Mouse (Mus musculus): ENCODE results near the gene Nos1ap. TPM values are rescaled to one million over a fixed set of nuclear protein-coding genes. Genes with fewer than 3 reads are reported as not detected.

Nos1ap gene
- polyA plus RNA-seq, 1 experiment from 2014 or later, result 6.8 TPM

DNA sequence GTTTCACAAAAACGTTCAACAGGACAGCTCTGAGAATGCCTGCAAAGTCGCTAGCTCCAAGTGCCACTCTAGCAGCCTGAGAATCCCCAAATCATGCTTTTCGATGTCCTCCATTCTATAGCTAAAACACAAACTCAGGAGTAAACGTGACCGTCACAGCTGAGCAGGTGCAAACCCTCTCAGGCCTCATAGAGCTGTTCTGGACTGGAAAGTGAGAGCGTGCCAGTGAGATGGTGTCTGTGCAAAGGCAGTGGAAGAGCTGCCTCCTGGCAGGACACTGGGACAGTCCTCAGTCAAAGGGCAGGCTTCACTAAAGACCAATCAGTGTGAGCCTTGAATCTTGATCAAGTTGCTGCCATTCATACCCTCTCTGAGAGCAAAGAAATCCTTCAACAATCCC is 160.0 kb downstream of the Nos1ap start:
- DNase-seq (ENCODE audit: low spot score) (no peak), ATAC-seq (ENCODE audit: low FRiP score, low TSS enrichment) (no peak)
- H3K9me3 ChIP-seq (ENCODE audit: control insufficient read depth, low read length), result no peaks in the 10 kb centered on the region
- H3K36me3 ChIP-seq (ENCODE audit: control insufficient read depth, insufficient read depth, low read length), result no peaks in the 10 kb centered on the region
- WGBS, result 68% methylated on average over 6 of the region's 6 CpGs
- no peaks in the 10 kb centered on the region for H3K4me1 ChIP-seq (replicated peaks; ENCODE audit: control insufficient read depth, insufficient read depth)
- H3K9ac ChIP-seq (ENCODE audit: low read length), result no peak overlapping the region
- H3K4me2 ChIP-seq (replicated peaks; ENCODE audit: low read depth), result no peak overlapping the region
- TF ChIP-seq EP300 (optimal IDR thresholded peaks at IDR 0.05) (no peak), CTCF (IDR thresholded peaks at IDR 0.05; ENCODE audit: low read depth) (no peak)
- H3K4me3 ChIP-seq (ENCODE audit: low read depth, low read length), result no peak overlapping the region
- no peak overlapping the region for H3K27ac ChIP-seq (replicated peaks)
- H3K27me3 ChIP-seq (ENCODE audit: control insufficient read depth, insufficient read depth, low read length), result no peaks in the 10 kb centered on the region

- no peak overlapping the region for H3K9ac ChIP-seq (ENCODE audit: low read length)
- 48% methylated on average over 2 of the region's 2 CpGs for WGBS
Observed at GRCm38 (mm10) chr1:170428141-170428540, 161.5 kb downstream of the Nos1ap start.

DNA sequence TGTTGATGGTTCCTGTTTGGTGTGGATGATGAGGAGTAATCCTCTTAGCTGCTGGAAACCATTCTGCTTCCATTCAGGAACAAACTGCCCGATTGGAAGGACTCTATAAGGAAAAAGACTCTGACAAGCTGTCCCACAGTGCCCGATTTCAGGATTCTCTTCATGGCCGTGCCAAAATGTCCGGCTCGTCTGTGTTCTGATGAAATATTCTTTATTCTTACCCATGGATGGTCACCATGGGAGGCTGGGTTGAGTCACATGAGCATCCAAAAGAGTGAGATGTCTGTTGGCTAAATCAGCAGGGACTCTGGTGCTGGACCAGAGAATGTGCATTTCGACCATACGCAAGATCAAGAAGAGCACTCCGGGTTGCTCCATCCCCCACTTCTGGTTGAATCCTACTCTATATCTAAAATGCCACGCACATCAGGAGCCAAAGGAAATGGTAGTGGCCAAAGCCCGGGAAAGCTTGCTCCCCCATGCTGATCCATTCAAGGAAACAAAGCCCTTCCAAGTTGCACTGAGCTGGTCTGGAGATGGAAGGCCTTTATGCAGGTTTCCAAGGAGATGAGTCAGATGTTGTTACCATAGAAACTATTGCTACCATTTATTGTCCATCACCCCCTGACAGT is 165.3 kb downstream of the Nos1ap start:
- Histone ChIP-seq H3K4me1 (replicated peaks; ENCODE audit: control insufficient read depth, insufficient read depth) (no peaks in the 10 kb centered on the region), H3K27me3 (ENCODE audit: control insufficient read depth, insufficient read depth, low read length) (no peaks in the 10 kb centered on the region), H3K9me3 (ENCODE audit: control insufficient read depth, low read length) (no peaks in the 10 kb centered on the region), H3K36me3 (ENCODE audit: control insufficient read depth, insufficient read depth, low read length) (no peaks in the 10 kb centered on the region), H3K27ac (replicated peaks) (no peak overlapping the region), H3K9ac (ENCODE audit: low read length) (no peak overlapping the region), H3K4me3 (ENCODE audit: low read depth, low read length) (no peak overlapping the region), H3K4me2 (replicated peaks; ENCODE audit: low read depth) (no peak overlapping the region)
- no peak for ATAC-seq (ENCODE audit: low FRiP score, low TSS enrichment)
- TF ChIP-seq EP300 (optimal IDR thresholded peaks at IDR 0.05), result no peak
- no peak for TF ChIP-seq CTCF (IDR thresholded peaks at IDR 0.05; ENCODE audit: low read depth)
- no peak for DNase-seq (ENCODE audit: low spot score)
- 87% methylated on average over 10 of the region's 10 CpGs for WGBS

More at GRCm38 (mm10) chr1:170428141-170428540, 161.5 kb downstream of the Nos1ap start:
- DNase-seq (ENCODE audit: low spot score) (no peak), ATAC-seq (ENCODE audit: low FRiP score, low TSS enrichment) (no peak)
- Histone ChIP-seq H3K27me3 (ENCODE audit: control insufficient read depth, insufficient read depth, low read length) (no peaks in the 10 kb centered on the region), H3K4me3 (ENCODE audit: low read depth, low read length) (no peak overlapping the region), H3K27ac (replicated peaks) (no peak overlapping the region), H3K4me1 (replicated peaks; ENCODE audit: control insufficient read depth, insufficient read depth) (no peaks in the 10 kb centered on the region), H3K9me3 (ENCODE audit: control insufficient read depth, low read length) (no peaks in the 10 kb centered on the region), H3K4me2 (replicated peaks; ENCODE audit: low read depth) (no peak overlapping the region), H3K36me3 (ENCODE audit: control insufficient read depth, insufficient read depth, low read length) (no peaks in the 10 kb centered on the region)
- TF ChIP-seq CTCF (IDR thresholded peaks at IDR 0.05; ENCODE audit: low read depth), result no peak
- no peak for TF ChIP-seq EP300 (optimal IDR thresholded peaks at IDR 0.05)

DNA sequence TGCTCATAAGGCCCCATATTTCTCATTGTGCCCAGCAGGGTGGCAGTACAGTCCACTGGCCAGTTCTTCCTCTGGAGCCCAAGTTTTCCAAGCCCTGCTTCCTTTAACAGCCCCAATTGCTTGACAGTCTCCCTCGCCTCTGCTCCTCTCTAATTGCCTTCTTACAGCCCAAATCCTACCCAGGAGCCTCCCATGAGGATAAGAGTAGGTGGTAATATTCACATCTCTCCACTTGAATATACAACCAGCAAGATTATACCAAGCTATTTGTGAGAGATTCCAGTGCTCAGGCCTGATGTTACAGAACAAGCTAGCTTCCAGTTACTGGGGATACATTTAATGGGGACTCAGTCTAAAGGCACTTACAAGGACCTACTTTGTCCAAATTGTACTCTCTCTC is 166.6 kb downstream of the Nos1ap start:
- no peak overlapping the region for H3K4me3 ChIP-seq (ENCODE audit: low read depth, low read length)
- H3K9ac ChIP-seq (ENCODE audit: low read length), result no peak overlapping the region
- 94% methylated on average over 1 of the region's 1 CpGs for WGBS
- H3K4me2 ChIP-seq (replicated peaks; ENCODE audit: low read depth), result no peak overlapping the region
- DNase-seq (ENCODE audit: low spot score) (no peak), ATAC-seq (ENCODE audit: low FRiP score, low TSS enrichment) (no peak)
- no peaks in the 10 kb centered on the region for H3K27me3 ChIP-seq (ENCODE audit: control insufficient read depth, insufficient read depth, low read length)
- no peaks in the 10 kb centered on the region for H3K4me1 ChIP-seq (replicated peaks; ENCODE audit: control insufficient read depth, insufficient read depth)
- H3K36me3 ChIP-seq (ENCODE audit: control insufficient read depth, insufficient read depth, low read length), result no peaks in the 10 kb centered on the region
- no peak for TF ChIP-seq CTCF (IDR thresholded peaks at IDR 0.05; ENCODE audit: low read depth)
- TF ChIP-seq EP300 (optimal IDR thresholded peaks at IDR 0.05), result no peak
- H3K9me3 ChIP-seq (ENCODE audit: control insufficient read depth, low read length), result no peaks in the 10 kb centered on the region
- H3K27ac ChIP-seq (replicated peaks), result no peak overlapping the region

- no peak overlapping the region for H3K4me3 ChIP-seq (ENCODE audit: low read depth, low read length)
- WGBS, result 81% methylated on average over 4 of the region's 4 CpGs
- H3K36me3 ChIP-seq (ENCODE audit: control insufficient read depth, insufficient read depth, low read length), result no peaks in the 10 kb centered on the region
- no peak overlapping the region for H3K27ac ChIP-seq (replicated peaks)
- no peak overlapping the region for H3K4me2 ChIP-seq (replicated peaks; ENCODE audit: low read depth)
- ATAC-seq (ENCODE audit: low FRiP score, low TSS enrichment) (no peak), DNase-seq (ENCODE audit: low spot score) (no peak)
- H3K27me3 ChIP-seq (ENCODE audit: control insufficient read depth, insufficient read depth, low read length), result no peaks in the 10 kb centered on the region
- TF ChIP-seq CTCF (IDR thresholded peaks at IDR 0.05; ENCODE audit: low read depth), result no peak
- no peaks in the 10 kb centered on the region for H3K4me1 ChIP-seq (replicated peaks; ENCODE audit: control insufficient read depth, insufficient read depth)
- no peak overlapping the region for H3K9ac ChIP-seq (ENCODE audit: low read length)
- H3K9me3 ChIP-seq (ENCODE audit: control insufficient read depth, low read length), result no peaks in the 10 kb centered on the region
Observed at GRCm38 (mm10) chr1:170422188-170422587, 167.5 kb downstream of the Nos1ap start.

DNA sequence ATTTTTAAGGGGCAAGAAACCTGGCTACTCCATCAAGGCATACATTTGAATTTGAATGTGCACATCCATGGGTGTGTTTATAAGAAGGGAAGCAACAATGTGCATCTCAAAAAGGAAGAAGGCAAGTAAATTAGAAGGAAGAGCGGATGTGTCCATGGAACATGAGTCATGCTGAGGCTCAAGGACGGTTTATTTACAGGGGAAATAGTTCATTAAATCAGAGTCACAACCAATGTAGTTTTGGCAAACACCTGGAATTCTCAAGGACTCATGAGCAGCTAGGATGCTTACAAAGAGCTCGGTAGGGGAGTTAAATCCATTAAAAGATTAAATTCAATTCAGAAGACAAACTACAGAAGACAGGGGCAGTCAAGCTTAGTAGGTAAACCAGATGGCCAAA is 169.7 kb downstream of the Nos1ap start:
- 79% methylated on average over 3 of the region's 3 CpGs for WGBS
- H3K9ac ChIP-seq (ENCODE audit: low read length), result no peak overlapping the region
- no peaks in the 10 kb centered on the region for H3K36me3 ChIP-seq (ENCODE audit: control insufficient read depth, insufficient read depth, low read length)
- no peak for TF ChIP-seq EP300 (optimal IDR thresholded peaks at IDR 0.05)
- no peak overlapping the region for H3K4me3 ChIP-seq (ENCODE audit: low read depth, low read length)
- H3K27ac ChIP-seq (replicated peaks), result no peak overlapping the region
- no peaks in the 10 kb centered on the region for H3K4me1 ChIP-seq (replicated peaks; ENCODE audit: control insufficient read depth, insufficient read depth)
- H3K27me3 ChIP-seq (ENCODE audit: control insufficient read depth, insufficient read depth, low read length), result no peaks in the 10 kb centered on the region
- DNase-seq (ENCODE audit: low spot score), result no peak
- no peak for ATAC-seq (ENCODE audit: low FRiP score, low TSS enrichment)
- H3K4me2 ChIP-seq (replicated peaks; ENCODE audit: low read depth), result no peak overlapping the region
- no peaks in the 10 kb centered on the region for H3K9me3 ChIP-seq (ENCODE audit: control insufficient read depth, low read length)
